Mouse (Mus musculus) neural tube, embryonic 15.5 days (tissue): Measurements from ENCODE around the gene Kcnip2. TPM values are rescaled to one million over a fixed set of nuclear protein-coding genes. Genes with fewer than 3 reads are reported as not detected.

ENCODE experiments used
- ATAC-seq: fragments of 200-750 bp; cut with Nextera tagmentation; 2 replicates; pipeline ENCODE4 v1.8.0; 2017; ENCODE audit warnings: mild to moderate bottlenecking, moderate TSS enrichment, moderate library complexity; ENCODE audit not compliant: low FRiP score
- H3K27ac ChIP-seq: fragments of 300-500 bp; sonication (generic); replicated peaks from 2 replicates; pipeline ENCODE4 v1.5.1; 2015; ENCODE audit warnings: mild to moderate bottlenecking, inconsistent platforms
- H3K27me3 ChIP-seq: fragments of 300-500 bp; sonication (generic); replicated peaks from 2 replicates; pipeline ENCODE4 v1.6.1; 2015; ENCODE audit warnings: inconsistent platforms
- H3K36me3 ChIP-seq: fragments of 300-500 bp; sonication (generic); 2 replicates; pipeline ENCODE4 v1.6.1; 2015; ENCODE audit warnings: inconsistent platforms
- H3K4me1 ChIP-seq: fragments of 300-500 bp; sonication (generic); 2 replicates; pipeline ENCODE4 v1.6.1; 2015; ENCODE audit warnings: inconsistent platforms
- H3K4me2 ChIP-seq: fragments of 300-500 bp; sonication (generic); 2 replicates; pipeline ENCODE4 v1.6.1; 2015; ENCODE audit warnings: inconsistent platforms, mild to moderate bottlenecking, moderate library complexity
- H3K4me3 ChIP-seq: fragments of 300-500 bp; sonication (generic); replicated peaks from 2 replicates; pipeline ENCODE4 v1.5.1; 2015; ENCODE audit warnings: mild to moderate bottlenecking, inconsistent platforms
- H3K9ac ChIP-seq: fragments of 300-500 bp; sonication (generic); replicated peaks from 2 replicates; pipeline ENCODE4 v1.6.1; 2015; ENCODE audit warnings: mild to moderate bottlenecking, inconsistent platforms
- H3K9me3 ChIP-seq: fragments of 300-500 bp; sonication (generic); replicated peaks from 2 replicates; pipeline ENCODE4 v1.6.1; 2016; ENCODE audit warnings: inconsistent platforms
- WGBS: fragments of 180-500 bp; shearing (Covaris S2); methylation state at CpG from one replicate; pipeline ENCODE4 v1.1.7; 2015; ENCODE audit warnings: mixed read lengths; 5-methylcytosine and 5-hydroxymethylcytosine counted together
- polyA plus RNA-seq: library from polyadenylated mRNA; unstranded; fragments of >200 nt; fragmentation: Nextera tagmentation; extraction: Ambion mirVana; gene quantifications from 2 replicates; pipeline ENCODE4 v1.2.1, GENCODE M21; 2015

The Kcnip2 gene
- polyA plus RNA-seq, 1 experiment from 2014 or later, result 19.1 TPM

DNA sequence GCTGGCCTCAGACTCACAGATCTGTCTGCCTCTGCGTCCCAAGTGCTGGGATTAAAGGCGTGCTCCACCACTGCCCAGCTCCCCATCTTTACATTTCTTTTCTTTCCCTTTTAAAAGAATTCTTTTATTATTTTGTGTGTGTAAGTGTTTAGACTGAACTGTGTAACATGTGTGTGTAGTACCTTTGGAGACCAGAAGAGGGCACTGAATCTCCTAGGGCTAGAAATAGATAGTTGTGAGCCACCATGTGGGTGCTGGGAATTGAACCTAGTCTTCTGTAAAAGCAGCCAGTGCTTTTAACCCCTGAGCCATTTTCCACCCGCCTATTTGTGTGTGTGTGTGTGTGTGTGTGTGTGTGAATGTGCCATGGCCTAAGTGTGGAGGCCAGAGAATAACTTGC, 11.9 kb upstream of the Kcnip2 start:
- Histone ChIP-seq H3K36me3 (no peaks in the 10 kb centered on the region), H3K9me3 (no peaks in the 10 kb centered on the region), H3K9ac (no peak overlapping the region), H3K4me1 (no peaks in the 10 kb centered on the region), H3K27me3 (no peaks in the 10 kb centered on the region), H3K4me3 (no peak overlapping the region), H3K4me2 (no peak overlapping the region), H3K27ac (no peak overlapping the region)
- ATAC-seq, result no peak
- WGBS, result 98% methylated on average over 3 of the region's 3 CpGs

DNA sequence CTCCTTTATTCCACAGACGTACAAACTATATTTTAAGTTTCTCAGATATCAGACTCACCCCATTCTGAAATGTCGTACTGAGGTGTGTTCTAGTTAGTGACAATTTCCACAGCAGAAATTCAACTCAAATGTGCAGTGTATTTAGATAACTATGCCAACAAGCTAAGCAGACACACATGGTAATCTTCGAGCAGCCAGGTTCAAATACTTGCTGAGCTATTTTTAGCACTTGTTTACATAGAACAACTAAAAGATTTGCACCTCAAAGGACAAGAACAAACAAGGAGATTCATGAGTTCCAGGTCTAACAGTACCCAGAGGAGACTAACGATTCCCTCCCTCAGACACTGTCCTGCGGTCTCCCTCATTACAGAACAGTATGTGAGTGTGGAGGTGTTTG, 11.3 kb upstream of the Kcnip2 start:
- Histone ChIP-seq H3K4me3 (no peak overlapping the region), H3K9ac (no peak overlapping the region), H3K36me3 (no peaks in the 10 kb centered on the region), H3K27me3 (no peaks in the 10 kb centered on the region), H3K9me3 (no peaks in the 10 kb centered on the region), H3K4me2 (no peak overlapping the region), H3K4me1 (0 out of 2 replicates have a peak, but pooled peaks cover under 1% of the 10 kb centered on the region), H3K27ac (no peak overlapping the region)
- ATAC-seq, result no peak
- 83% methylated on average over 5 of the region's 5 CpGs for WGBS

DNA sequence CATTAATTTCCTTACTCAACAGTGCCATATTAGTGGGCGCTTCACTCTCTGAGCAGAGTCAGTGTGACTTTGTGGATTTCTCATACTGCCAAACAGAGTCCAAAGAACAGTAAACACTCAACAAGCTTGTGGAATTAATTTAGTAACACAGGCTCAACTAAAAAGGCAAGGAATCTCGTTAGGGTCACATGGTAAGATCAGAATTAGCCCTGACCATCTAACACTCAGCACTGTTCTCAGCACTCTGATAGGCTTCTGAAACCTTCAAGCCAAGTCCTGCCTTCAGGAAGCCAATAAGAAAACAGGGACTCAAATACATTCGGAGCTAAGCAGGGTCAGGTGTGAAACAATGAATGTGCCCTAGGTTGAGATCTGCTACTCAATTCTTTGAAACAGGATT, 10.3 kb upstream of the Kcnip2 start:
- Histone ChIP-seq H3K27me3 (no peaks in the 10 kb centered on the region), H3K36me3 (no peaks in the 10 kb centered on the region), H3K9me3 (no peaks in the 10 kb centered on the region), H3K4me1 (peaks cover 10% of the 10 kb centered on the region; the same call in 1 of the 2 replicates), H3K4me2 (no peak overlapping the region), H3K27ac (no peak overlapping the region), H3K9ac (no peak overlapping the region), H3K4me3 (no peak overlapping the region)
- no peak for ATAC-seq
- WGBS, result 89% methylated on average over 3 of the region's 3 CpGs

DNA sequence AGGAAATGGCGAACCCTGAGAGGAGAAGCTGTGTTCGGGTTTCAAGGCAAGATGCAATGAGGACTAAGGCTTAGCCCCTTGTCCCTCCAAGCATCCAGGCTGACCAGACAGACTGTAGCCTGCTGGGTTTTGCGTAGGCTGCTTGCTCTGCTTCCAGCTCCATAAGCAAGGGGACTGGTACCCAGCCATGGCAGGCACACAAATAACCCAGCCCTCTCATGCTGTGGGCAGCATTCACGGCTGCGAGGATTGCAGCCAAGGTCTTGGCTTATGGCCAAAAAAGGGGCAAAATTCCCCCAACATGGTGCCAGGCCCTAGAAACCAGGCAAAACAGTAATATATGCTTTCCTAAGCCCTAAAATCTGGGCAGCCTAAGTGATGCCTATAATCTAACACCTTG, 6.0 kb upstream of the Kcnip2 start:
- H3K9ac ChIP-seq, result no peak overlapping the region
- peaks cover 18% of the 10 kb centered on the region for H3K4me1 ChIP-seq
- 56% methylated on average over 5 of the region's 5 CpGs for WGBS
- H3K27me3 ChIP-seq, result no peaks in the 10 kb centered on the region
- no peak overlapping the region for H3K4me2 ChIP-seq
- no peak for ATAC-seq
- no peaks in the 10 kb centered on the region for H3K9me3 ChIP-seq
- H3K36me3 ChIP-seq, result 0 out of 2 replicates have a peak, but pooled peaks cover 4% of the 10 kb centered on the region
- no peak overlapping the region for H3K4me3 ChIP-seq
- H3K27ac ChIP-seq, result peak overlapping the region; percentile 60; the same call in 1 of the 2 replicates

DNA sequence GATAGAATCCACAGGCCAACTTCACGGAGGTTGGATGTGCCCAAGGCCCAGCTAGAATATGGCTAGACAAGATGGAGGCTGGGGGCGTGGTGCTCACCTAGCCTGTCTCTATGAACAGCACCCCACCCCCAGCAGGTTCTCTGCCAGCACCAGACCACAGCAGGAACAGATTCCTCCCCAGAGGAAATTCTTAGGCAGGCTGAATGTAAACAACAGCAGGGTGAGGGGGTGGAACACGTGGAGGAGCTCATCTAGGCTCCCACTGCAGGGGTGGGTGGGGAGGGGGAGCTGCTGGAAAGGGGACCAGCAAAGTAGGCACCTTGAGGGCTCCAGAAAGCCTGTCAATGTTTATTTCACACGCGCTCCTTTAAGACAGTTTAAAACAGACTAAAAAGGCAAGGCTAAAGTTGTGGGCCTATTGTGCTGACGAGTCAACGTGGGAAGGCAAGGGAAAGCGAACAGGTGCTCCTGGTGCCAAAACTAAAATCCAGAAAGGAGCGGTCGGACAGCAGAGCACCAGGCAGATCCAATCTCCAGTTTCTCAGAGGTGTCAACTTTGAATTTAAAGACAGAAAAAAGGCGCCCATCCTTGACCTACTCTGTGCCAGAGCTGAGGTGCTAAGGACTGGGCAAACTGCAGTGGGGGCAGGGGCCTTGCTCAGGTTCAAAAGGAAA, 2.1 kb upstream of the Kcnip2 start:
- H3K27ac ChIP-seq, result no peak overlapping the region
- no peak overlapping the region for H3K9ac ChIP-seq
- H3K9me3 ChIP-seq, result no peaks in the 10 kb centered on the region
- no peak overlapping the region for H3K4me3 ChIP-seq
- H3K36me3 ChIP-seq, result 0 out of 2 replicates have a peak, but pooled peaks cover 4% of the 10 kb centered on the region
- H3K27me3 ChIP-seq, result no peaks in the 10 kb centered on the region; the same call in 1 of the 2 replicates
- H3K4me1 ChIP-seq, result peaks cover 51% of the 10 kb centered on the region
- WGBS, result 74% methylated on average over 11 of the region's 11 CpGs
- no peak overlapping the region for H3K4me2 ChIP-seq
- no peak for ATAC-seq

DNA sequence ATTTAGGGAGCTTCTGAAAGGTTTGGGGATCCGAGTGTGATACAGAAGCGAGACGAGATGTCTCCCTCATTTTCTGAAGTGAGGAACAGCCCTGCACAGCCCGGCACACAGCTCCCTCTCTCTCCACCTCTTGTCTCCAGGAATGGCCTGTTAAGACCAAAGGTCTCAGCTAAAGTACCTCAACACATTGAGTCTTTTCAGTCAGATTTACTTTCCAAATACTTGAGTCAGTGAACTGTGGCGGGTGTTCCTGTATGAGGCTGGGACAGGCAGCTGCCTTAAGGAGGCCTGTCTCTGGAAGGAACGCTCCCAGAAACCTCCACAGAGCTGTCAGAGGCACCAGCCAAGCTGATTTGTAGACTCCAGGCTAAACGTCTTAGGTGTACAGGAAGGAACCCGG, 866 bp upstream of the Kcnip2 start:
- H3K9ac ChIP-seq, result no peak overlapping the region; the same call in 1 of the 2 replicates
- no peaks in the 10 kb centered on the region; the same call in 1 of the 2 replicates for H3K27me3 ChIP-seq
- no peaks in the 10 kb centered on the region for H3K9me3 ChIP-seq
- ATAC-seq, result no peak
- WGBS, result 19% methylated on average over 8 of the region's 8 CpGs
- H3K27ac ChIP-seq, result no peak overlapping the region
- peak overlapping the region; percentile 91 for H3K4me2 ChIP-seq
- peaks cover 58% of the 10 kb centered on the region for H3K4me1 ChIP-seq
- H3K4me3 ChIP-seq, result no peak overlapping the region
- H3K36me3 ChIP-seq, result 0 out of 2 replicates have a peak, but pooled peaks cover 4% of the 10 kb centered on the region

DNA sequence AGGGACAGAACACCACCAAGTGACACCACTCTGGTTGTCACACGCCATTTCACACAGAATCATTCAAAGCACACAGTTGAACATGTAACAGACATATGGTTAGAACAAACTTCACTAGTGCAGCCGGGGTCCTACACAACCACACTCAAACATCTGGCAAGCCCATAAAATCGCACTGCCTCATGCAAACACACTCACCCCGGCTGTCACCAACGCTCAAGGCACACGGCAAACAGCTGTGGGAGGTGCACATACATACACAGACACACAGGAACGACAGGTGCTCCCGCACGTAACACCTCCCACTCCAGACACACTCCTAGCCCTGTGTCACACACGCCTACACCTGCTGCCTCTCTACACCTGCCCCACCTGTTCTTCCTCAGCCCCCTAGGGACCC, 691 bp downstream of the Kcnip2 start:
- 0 out of 2 replicates have a peak, but pooled peaks cover 4% of the 10 kb centered on the region for H3K36me3 ChIP-seq
- peaks cover 62% of the 10 kb centered on the region for H3K4me1 ChIP-seq
- no peaks in the 10 kb centered on the region; the same call in 1 of the 2 replicates for H3K27me3 ChIP-seq
- H3K4me2 ChIP-seq, result peak overlapping the region; percentile 91
- peak overlapping the region; percentile 45 for H3K4me3 ChIP-seq
- 43% methylated on average over 10 of the region's 10 CpGs for WGBS
- H3K9me3 ChIP-seq, result no peaks in the 10 kb centered on the region
- H3K27ac ChIP-seq, result no peak overlapping the region
- H3K9ac ChIP-seq, result peak overlapping the region; percentile 52; the same call in 1 of the 2 replicates
- ATAC-seq, result no peak

DNA sequence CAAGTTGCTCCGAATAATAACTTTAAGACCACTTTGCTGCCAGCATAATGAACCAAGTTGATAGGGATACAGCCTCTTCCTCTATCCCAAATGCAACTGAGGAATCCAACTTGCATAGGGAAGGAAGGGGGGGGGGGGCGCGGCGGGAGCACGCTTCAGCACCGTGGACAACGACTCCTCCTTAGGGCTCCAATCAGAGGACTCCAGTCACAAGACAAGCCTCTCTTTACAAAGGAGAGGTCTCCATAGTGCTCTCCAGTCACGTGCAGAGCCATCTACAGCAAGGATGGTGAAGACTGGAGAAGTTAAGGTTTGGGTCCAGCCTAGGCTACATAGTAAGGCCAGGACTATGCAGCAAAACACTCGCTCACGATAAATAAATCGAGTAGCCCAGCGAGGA, 2.1 kb downstream of the Kcnip2 start:
- Histone ChIP-seq H3K4me1 (peaks cover 62% of the 10 kb centered on the region), H3K4me3 (no peak overlapping the region), H3K27me3 (no peaks in the 10 kb centered on the region; the same call in 1 of the 2 replicates), H3K9me3 (no peaks in the 10 kb centered on the region), H3K9ac (no peak overlapping the region), H3K4me2 (peak overlapping the region; percentile 70), H3K36me3 (0 out of 2 replicates have a peak, but pooled peaks cover 4% of the 10 kb centered on the region), H3K27ac (no peak overlapping the region)
- ATAC-seq, result no peak
- WGBS, result 15% methylated on average over 12 of the region's 12 CpGs

DNA sequence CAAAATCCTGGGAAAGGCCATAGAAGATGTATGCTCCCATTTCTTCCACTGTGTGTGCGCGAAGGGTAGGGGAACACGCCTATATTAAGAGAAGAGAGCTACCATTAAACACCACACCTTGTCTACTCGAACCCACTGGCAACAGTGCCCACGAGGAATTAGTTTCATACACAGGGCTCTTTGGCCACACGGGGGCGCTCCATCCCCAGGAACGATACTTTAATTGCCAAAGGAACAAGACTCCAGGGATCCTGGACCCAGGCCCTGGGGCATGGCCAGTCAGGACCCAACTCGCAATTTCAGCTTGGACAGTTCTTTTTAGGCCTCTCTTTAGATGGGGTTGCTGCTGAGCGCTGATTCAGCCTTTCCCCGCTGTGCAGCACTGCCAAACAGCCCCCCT, 2.6 kb downstream of the Kcnip2 start:
- Histone ChIP-seq H3K36me3 (no peaks in the 10 kb centered on the region), H3K4me1 (peaks cover 62% of the 10 kb centered on the region), H3K9ac (no peak overlapping the region), H3K27ac (no peak overlapping the region), H3K4me2 (peak overlapping the region; percentile 70), H3K27me3 (no peaks in the 10 kb centered on the region; the same call in 1 of the 2 replicates), H3K4me3 (no peak overlapping the region), H3K9me3 (no peaks in the 10 kb centered on the region)
- ATAC-seq, result 0 out of 2 replicates have a peak, but pooled peaks have one; percentile 22
- WGBS, result 6% methylated on average over 11 of the region's 11 CpGs

DNA sequence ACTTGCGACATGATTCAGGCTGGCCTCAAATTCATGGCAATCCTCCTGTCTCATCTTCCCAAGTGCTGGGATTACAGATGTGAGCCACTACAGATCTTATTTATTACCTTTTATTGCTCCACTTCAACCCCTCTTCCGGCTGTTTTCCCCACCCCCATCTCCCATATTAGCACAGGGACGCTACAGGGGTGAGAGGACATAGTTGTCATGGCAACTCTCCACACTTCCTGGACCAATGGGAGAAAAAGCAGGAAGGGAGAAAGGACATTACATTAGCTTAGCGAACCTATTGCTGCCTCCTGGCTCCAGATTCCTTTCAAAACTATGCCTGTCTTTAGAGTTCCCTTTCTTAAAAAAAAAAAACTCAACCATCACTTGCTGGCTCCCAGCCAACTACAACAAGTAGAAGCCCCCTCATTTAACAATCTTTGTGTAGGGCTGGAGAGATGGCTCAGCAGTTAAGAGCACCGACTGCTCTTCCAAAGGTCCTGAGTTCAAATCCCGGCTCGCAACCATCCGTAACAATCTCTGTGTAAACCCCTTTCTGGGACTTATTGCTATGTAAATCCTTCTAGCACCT, 3.1 kb downstream of the Kcnip2 start:
- no peak for ATAC-seq
- H3K27ac ChIP-seq, result no peak overlapping the region
- peak overlapping the region; percentile 37 for H3K9ac ChIP-seq
- 9% methylated on average over 8 of the region's 8 CpGs for WGBS
- H3K36me3 ChIP-seq, result no peaks in the 10 kb centered on the region
- H3K4me1 ChIP-seq, result peaks cover 61% of the 10 kb centered on the region
- H3K4me3 ChIP-seq, result peak overlapping the region; percentile 34
- no peaks in the 10 kb centered on the region for H3K9me3 ChIP-seq
- peak overlapping the region; percentile 70 for H3K4me2 ChIP-seq
- no peaks in the 10 kb centered on the region; the same call in 1 of the 2 replicates for H3K27me3 ChIP-seq

DNA sequence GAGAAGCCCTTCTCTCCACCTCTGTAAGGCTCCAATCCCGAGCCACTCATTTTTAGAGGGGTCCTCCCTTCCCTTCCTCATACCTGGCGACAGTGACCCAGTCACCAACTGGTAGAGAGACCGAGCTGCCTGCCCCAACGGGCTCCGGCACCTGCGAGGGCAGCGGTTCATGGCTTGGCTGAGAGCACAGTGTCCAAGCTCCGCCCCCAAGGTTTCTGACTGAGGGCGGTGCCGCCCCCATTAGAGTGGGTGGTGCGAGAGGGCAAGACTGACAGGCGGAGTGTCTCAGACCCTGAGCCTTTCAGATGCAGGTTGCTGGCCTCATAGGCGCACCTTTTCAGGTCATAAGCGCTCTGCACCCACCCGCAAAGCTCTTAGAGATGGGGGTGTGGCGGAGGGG, 3.7 kb downstream of the Kcnip2 start:
- Histone ChIP-seq H3K36me3 (no peaks in the 10 kb centered on the region), H3K4me2 (peak overlapping the region; percentile 70), H3K27ac (no peak overlapping the region), H3K4me3 (peak overlapping the region; percentile 34), H3K9me3 (no peaks in the 10 kb centered on the region), H3K4me1 (peaks cover 57% of the 10 kb centered on the region), H3K9ac (peak overlapping the region; percentile 37), H3K27me3 (no peaks in the 10 kb centered on the region; the same call in 1 of the 2 replicates)
- 2% methylated on average over 16 of the region's 16 CpGs for WGBS
- ATAC-seq, result no peak
